Mouse (Mus musculus): ENCODE results near the gene Kcnab3. TPM values are rescaled to one million over a fixed set of nuclear protein-coding genes. Genes with fewer than 3 reads are reported as not detected.

Gene Kcnab3
- 11.2 and 11.8 TPM in 2 replicates for polyA plus RNA-seq (2012; rRNA removed)

DNA sequence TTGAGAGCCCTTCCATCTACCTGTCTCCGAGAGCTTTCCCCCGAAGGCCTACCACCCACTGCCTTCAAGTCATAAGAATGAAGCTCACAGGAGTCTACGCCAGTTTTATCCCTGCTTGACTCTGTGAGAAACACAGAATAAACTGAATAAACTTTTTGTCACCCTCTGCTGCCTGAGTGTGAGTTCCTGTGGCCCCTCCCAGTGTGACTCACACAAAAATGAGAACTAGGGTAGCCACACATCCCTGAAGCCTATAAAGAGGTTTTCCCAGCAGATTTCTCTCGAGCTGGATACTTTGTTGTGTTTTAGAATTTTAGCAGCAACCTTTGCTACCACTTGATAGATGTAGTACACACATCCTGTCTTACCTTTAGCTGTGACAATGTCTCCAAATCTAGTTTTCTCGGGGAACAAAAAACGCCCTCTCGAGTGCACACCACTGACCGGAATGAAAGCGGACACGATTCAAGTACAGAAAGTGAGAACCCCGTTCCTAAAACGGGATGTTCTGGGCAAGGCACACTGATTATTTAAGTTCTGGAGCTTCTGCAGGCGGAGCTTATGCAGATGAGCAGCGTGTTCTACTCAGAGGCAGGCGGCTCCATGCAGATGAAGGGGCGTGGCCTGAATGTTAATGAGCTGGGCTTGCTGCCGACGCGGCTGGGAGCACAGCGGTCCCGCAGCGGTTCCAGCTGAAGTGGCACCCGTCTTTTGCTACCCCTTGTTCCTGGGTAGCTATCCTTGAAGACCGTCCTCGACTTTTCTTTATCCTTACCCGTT, at the start of gene Kcnab3:
Gene Kcnab3, plus strand, starts transcription at position 631 of the 780 bp plus-strand sequence.

DNA sequence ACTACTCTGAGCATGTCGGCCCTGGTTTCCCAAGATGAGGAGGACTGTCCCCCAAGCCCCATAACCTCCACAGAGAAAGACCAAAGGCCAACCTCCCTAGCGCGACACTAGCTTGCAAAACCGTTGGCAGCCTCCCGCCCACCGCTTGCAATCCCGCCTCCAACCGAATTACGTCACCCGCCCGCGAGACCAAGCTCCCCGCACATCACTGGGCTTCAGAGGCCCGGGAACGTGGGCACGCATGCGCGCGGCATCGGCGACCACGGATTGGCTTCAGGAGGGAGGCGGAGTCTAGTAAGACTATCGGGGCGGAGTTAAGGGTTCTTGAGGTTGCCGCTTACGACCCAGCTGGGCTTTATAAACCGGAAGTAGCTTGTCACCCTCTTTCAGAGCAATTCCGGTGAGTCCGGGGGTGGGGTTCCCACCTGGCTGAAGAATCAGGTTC, 2.4 kb upstream of the Kcnab3 start, which contains the start of the genes Cntrob and Trappc1:
Gene Cntrob, minus strand, starts transcription at position 109 of the 445 bp plus-strand sequence.
Gene Trappc1, plus strand, starts transcription at position 314 of the 445 bp plus-strand sequence.

DNA sequence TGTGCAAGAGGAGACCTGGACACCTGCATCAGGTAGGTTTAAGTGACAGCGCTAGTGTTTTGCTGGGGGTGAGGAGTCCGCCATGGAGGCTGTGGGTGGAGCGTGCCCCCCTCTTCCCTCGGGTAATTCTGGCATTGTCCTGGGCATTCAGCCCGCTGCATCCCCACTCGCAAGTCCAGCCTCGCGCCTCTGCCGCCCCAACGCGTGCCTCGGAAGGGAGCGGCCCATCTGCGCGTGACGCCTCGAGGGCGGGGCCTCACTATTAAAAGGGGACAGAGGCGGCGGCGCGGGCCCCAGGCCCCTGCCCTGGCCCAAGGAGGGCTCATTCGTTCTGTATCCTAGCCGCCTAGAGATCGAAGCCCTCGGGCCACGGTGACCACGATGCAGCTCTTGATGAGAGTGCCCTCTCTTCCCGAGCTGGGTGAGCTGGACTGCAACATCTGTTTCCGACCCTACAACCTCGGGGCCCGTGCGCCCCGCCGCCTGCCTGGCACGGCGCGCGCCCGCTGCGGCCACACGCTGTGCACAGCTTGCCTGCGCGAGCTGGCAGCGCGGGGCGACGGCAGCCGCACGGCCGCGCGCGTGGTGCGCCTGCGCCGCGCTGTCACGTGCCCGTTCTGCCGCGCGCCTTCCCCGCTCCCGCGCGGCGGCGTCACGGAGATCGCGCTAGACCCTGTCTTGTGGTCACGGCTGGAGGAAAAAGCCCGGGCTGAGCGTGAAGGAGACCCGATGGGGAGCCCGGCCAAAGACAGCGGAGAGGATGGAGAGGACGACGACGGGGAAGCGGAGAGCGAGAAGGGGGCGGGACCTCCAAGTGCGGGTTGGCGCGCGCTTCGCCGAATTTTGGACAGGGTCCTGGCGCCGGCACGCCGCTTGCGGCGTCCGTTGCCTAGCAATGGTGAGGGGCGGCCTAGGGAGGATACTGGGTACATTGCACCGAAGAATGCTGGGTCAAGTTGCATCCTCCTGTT, 14.4 kb downstream of the Kcnab3 start, which contains the start of gene Rnf227:
Gene Rnf227, plus strand, starts transcription at position 301 of the 971 bp plus-strand sequence.

DNA sequence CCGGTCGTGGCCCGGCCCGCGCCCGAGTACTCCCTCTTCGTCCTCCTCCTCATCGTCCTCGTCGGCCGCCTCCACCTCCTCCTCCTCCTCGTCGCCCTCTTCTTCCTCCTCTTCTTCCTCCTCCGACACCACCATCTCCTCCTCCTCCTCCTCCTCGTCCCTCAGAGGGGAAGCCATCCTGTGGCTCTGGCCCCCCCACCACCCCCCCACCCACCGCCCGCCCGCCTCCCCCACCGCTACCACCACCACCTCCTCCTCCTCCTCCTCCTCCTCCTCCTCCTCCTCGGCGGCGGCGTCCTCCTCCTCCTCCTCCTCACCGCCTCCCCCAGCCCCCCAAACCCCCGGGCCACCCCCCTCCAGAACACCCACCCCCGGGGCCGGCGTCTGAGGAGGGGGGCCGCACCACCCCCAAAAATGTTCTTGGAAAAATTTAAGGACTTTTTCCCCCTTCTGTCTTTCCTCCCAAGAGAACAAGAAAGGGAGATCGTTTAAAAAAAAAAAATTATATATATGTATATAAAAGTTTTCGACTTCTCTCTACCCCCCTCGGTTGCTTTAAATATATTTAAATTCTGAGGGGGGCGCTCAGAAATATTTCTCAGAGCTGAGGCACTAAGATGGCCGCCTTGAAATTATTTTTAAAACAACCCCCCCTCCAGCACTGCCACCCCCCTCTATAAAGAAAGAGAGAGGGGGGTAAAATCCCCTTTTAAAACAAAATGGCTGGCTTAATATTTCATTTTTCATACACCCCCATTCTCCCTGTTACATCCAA, 43.3 kb downstream of the Kcnab3 start, which contains the start of gene Chd3:
Gene Chd3, minus strand, starts transcription at position 192 of the 775 bp plus-strand sequence.

Other genes starting within 250 kb of the Kcnab3 start
- 324 and 361 TPM in 2 replicates for gene Vamp2, start 237.8 kb upstream of the Kcnab3 start, polyA plus RNA-seq (2012; rRNA removed)
- 11.5 and 13.7 TPM in 2 replicates for gene Per1, start 231.0 kb upstream of the Kcnab3 start, polyA plus RNA-seq (2012; rRNA removed)
- 1.6 and 1.7 TPM in 2 replicates for gene Hes7, start 205.9 kb upstream of the Kcnab3 start, polyA plus RNA-seq (2012; rRNA removed)
- gene 9130213A22Rik, start 203.7 kb upstream of the Kcnab3 start, polyA plus RNA-seq (2012; rRNA removed): 1.2 TPM in 2 replicates
- 16.7 and 18.3 TPM in 2 replicates for gene Aloxe3, start 200.4 kb upstream of the Kcnab3 start, polyA plus RNA-seq (2012; rRNA removed)
- gene Alox12b, start 169.3 kb upstream of the Kcnab3 start, polyA plus RNA-seq (2012; rRNA removed): 0.49 and 1.0 TPM in 2 replicates
- 0.36 and 0.44 TPM in 2 replicates for gene Alox8, start 128.4 kb upstream of the Kcnab3 start, polyA plus RNA-seq (2012; rRNA removed)
- gene Gucy2e, start 89.2 kb upstream of the Kcnab3 start, polyA plus RNA-seq (2012; rRNA removed): 0.60 and 0.67 TPM in 2 replicates
- 40.0 and 40.8 TPM in 2 replicates for gene Cntrob, start 2.5 kb upstream of the Kcnab3 start, polyA plus RNA-seq (2012; rRNA removed)
- gene Trappc1, start 2.3 kb upstream of the Kcnab3 start, polyA plus RNA-seq (2012; rRNA removed): 85.3 and 85.5 TPM in 2 replicates
- gene Rnf227, start 14.2 kb downstream of the Kcnab3 start, polyA plus RNA-seq (2012; rRNA removed): 143 and 152 TPM in 2 replicates
- gene Chd3, start 43.1 kb downstream of the Kcnab3 start, polyA plus RNA-seq (2012; rRNA removed): 260 and 330 TPM in 2 replicates
- 104 and 131 TPM in 2 replicates for gene Naa38, start 69.2 kb downstream of the Kcnab3 start, polyA plus RNA-seq (2012; rRNA removed)
- gene Cyb5d1, start 69.4 kb downstream of the Kcnab3 start, polyA plus RNA-seq (2012; rRNA removed): 25.8 and 28.6 TPM in 2 replicates
- 4.4 and 5.5 TPM in 2 replicates for gene Tmem88, start 72.0 kb downstream of the Kcnab3 start, polyA plus RNA-seq (2012; rRNA removed)
- 10.9 and 16.9 TPM in 2 replicates for gene Kdm6b, start 87.4 kb downstream of the Kcnab3 start, polyA plus RNA-seq (2012; rRNA removed)
- gene Dnah2, start 222.9 kb downstream of the Kcnab3 start, polyA plus RNA-seq (2012; rRNA removed): 9.3 and 9.5 TPM in 2 replicates
- 209 and 212 TPM in 2 replicates for gene Efnb3, start 233.9 kb downstream of the Kcnab3 start, polyA plus RNA-seq (2012; rRNA removed)

All from central nervous system, embryonic 18 days (tissue).